Mouse (Mus musculus) olfactory bulb, adult 2 months (tissue): ENCODE measurements around the gene Eloa. TPM values are rescaled to one million over a fixed set of nuclear protein-coding genes. Genes with fewer than 3 reads are reported as not detected.
A peak's percentile ranks its signal among the peaks of the same experiment; 100 is the strongest.
"Not testable (repeated sequence)": the region's sequence is repeated elsewhere in the genome, so short reads cannot be mapped to it uniquely, and the experiment has no call there.

ENCODE experiments used
- H3K27ac ChIP-seq: fragments of 200-500 bp; 2 replicates; pipeline ENCODE4 v1.5.1; 2012; ENCODE audit warnings: low read depth, low read length; ENCODE audit not compliant: insufficient read depth
- H3K4me1 ChIP-seq: fragments of 200-500 bp; 2 replicates; pipeline ENCODE4 v1.6.1; 2012; ENCODE audit warnings: low read length; ENCODE audit not compliant: control insufficient read depth, insufficient read depth
- H3K4me3 ChIP-seq: fragments of 200-500 bp; 2 replicates; pipeline ENCODE4 v1.5.1; 2012; ENCODE audit warnings: mild to moderate bottlenecking, low read depth, low read length, moderate library complexity; ENCODE audit not compliant: insufficient read depth
- CTCF ChIP-seq: fragments of 200-500 bp; IDR thresholded peaks from 2 replicates; pipeline ENCODE4 v1.5.1; 2012; ENCODE audit warnings: low read depth, mild to moderate bottlenecking, low read length, moderate library complexity; ENCODE audit not compliant: insufficient read depth
- POLR2A ChIP-seq: fragments of 200-500 bp; IDR thresholded peaks from 2 replicates; pipeline ENCODE4 v1.6.1; 2012; ENCODE audit warnings: mild to moderate bottlenecking, low read depth, low read length, moderate library complexity; ENCODE audit not compliant: insufficient read depth
- WGBS: fragments of 180-500 bp; shearing (Covaris S2); methylation state at CpG from one replicate; pipeline ENCODE4 v1.1.7; 2018; 5-methylcytosine and 5-hydroxymethylcytosine counted together
- polyA plus RNA-seq: library from polyadenylated mRNA; stranded (reverse); fragments of >200 nt; gene quantifications from 2 replicates; pipeline ENCODE4 v1.2.4, GENCODE M21; 2012; ENCODE audit warnings: low replicate concordance; ENCODE audit not compliant: missing spikeins, insufficient read depth, insufficient read length

The Eloa gene
- polyA plus RNA-seq, 1 experiment: not detected

DNA sequence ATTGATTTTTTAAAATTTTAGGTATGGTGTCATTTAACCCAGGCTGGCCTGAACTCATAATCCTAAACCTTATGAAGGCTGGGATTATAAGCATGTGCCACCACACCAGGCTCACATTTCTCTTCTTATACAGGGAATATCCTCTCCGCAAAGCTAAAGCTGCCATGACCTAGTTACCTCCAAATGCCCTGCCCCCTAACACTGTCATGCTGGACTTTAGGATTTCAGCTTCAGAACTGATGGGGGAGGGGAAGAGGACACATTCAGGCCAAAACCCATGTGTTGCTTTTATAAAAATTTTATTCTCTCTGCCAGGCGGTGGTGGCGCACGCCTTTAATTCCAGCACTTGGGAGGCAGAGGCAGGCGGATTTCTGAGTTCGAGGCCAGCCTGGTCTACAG lies 27.6 kb downstream of the Eloa start:
- TF ChIP-seq CTCF: no peak
- TF ChIP-seq POLR2A: no peak
- no peaks in the 10 kb centered on the region for H3K4me1 ChIP-seq
- H3K4me3 ChIP-seq: no peak overlapping the region
- 97% methylated on average over 6 of the region's 6 CpGs for WGBS
- H3K27ac ChIP-seq: no peak overlapping the region

DNA sequence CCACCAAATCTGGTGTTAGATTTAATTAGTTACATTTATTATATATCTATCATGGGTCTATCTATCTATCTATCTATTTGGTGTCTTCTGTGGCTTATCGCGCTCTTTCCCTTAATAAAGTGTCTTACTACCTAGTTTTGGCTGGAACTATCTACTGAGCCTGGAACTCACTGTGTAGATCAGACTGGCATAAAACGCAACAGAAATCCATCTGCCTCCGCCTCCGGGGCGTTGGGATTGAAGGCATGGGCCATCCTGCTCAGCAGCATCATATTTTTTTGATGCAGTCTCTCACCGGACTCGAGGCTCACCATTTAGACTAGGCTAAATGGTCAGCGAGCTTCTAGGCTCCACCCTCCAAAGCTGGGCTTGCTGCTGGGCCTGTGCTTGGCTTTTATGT lies 33.8 kb downstream of the Eloa start:
- Histone ChIP-seq H3K4me3 (no peak overlapping the region; the same call in 1 of the 2 replicates), H3K4me1 (peaks cover 5% of the 10 kb centered on the region), H3K27ac (no peak overlapping the region)
- 70% methylated on average over 9 of the region's 9 CpGs for WGBS
- TF ChIP-seq CTCF (no peak), POLR2A (no peak)

DNA sequence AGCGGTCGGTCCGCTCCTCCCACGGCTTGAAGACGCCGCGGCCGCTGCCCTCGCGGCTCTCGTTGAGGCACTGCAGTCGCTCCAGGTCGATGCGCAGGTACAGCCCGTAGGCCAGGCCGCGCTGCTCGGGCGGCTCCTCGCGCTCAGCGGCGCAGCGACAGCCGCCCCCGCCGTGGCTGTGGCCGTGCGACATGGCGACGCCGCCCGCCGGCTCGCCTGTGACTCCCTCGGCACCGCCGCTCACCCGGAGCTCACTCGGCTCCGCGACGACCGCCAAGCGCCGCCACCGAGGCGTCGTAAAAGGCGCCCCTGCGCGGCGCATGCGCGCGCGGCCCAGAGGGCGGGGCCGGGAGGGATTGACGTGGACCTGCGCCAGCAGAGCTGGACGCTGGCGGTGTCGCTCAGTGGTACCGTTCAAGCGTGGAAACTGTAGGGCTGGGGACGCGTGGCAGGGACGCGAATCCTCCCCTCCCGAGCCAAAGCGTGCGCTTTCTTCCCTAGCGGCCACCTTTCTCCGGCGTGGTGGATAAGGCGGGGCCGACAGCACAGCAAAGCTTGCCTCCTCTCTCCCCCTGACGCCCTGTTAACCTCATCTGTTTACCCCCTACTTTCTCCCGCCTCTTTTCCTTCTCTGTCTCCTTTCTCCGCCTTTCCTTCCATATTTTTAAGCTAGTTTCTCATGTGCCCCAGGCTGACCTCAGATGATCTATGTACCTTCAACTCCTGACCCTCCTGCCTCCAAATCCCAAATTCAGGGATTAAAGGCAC lies 34.4 kb downstream of the Eloa start, which contains the start of gene Pithd1:
Gene Pithd1 (minus strand): TSS at position 322 of the 768 bp plus-strand sequence.
- peak within 1 kb of the TSS; percentile 87 for H3K4me3 ChIP-seq
- under 1% methylated on average over 80 of the region's 81 CpGs for WGBS
- TF ChIP-seq CTCF (no peak), POLR2A (peak; percentile 95)
- H3K4me1 ChIP-seq: peaks cover 5% of the 10 kb centered on the region
- H3K27ac ChIP-seq: peak within 1 kb of the TSS; percentile 89

DNA sequence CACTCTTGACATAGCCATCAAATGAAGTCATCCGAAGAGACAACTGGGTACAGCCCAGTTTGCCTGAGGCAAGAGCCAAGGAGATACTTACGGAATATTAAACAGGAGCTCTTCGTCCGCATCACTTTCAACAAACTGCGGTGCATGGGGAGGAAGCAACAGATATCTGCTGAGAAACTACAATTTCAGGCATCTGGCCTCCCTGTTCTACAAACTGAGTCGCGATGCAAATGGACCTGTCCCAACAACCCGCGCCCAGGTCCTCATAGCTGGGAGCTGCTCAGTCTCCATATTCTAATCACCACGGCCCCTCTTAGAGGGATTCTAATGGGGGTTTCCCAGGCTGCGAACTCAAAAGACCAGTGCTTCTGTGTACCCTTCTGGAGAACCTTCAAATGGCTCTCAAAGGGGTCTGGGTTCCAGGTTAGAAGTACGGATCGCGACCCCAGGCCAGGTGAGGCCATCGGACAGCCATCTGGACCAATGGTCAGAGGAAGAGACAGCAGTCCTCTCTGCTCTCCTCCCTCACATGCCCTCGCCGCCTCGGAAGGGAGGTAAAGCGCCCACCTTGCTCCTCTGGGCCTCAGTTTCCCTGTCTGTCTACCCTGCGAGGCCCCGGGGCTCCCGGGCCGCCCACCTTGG lies 35.1 kb downstream of the Eloa start:
- Histone ChIP-seq H3K4me1 (peaks cover 5% of the 10 kb centered on the region), H3K27ac (0 out of 2 replicates have a peak overlapping the region, but pooled peaks have one; percentile 29), H3K4me3 (peak overlapping the region; percentile 87)
- no peak for TF ChIP-seq POLR2A
- no peak for TF ChIP-seq CTCF
- WGBS: 4% methylated on average over 23 of the region's 23 CpGs

DNA sequence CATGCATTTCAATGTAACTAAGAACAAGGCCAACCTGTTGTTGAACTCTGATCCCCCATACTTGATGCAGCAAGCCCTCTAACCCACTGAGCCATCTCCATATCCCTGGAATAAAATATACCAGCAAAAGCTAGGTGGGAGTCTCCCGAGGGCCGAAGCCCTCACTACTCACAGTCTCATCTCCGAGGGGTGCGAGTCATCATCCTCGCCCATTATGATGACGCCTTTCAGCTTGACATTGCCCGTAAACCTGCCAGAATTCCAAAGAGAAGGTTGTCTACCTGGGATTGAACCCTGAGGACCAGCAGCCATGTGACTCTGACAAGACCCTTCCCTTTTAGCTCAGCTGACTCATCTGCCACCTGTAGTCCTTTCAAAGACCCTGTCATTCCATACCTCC lies 35.8 kb downstream of the Eloa start:
- no peak overlapping the region for H3K4me3 ChIP-seq
- WGBS: 85% methylated on average over 7 of the region's 7 CpGs
- TF ChIP-seq CTCF (no peak), POLR2A (no peak)
- peaks cover 5% of the 10 kb centered on the region for H3K4me1 ChIP-seq
- no peak overlapping the region for H3K27ac ChIP-seq

DNA sequence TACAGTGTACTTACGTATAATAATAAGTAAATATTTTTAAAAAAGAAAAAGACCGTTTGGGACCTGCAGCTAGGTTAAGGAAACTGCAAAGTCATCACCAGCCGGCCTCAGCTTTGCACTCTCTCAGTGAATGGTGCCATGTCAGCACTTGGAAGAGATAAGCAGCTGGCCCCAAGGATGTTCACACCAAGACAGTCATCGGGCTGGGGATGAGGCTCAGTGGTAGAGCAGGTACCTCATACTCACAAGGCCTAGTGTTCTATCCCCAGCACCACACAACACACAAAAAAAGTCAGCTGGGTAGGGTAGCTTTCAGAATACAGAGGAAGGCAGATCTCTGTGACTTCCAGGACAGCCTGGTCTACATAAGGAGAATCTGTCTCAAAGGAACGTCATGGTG lies 36.4 kb downstream of the Eloa start:
- H3K4me1 ChIP-seq: peaks cover 5% of the 10 kb centered on the region
- no peak overlapping the region for H3K27ac ChIP-seq
- 91% methylated on average over 5 of the region's 5 CpGs for WGBS
- TF ChIP-seq CTCF: no peak
- no peak for TF ChIP-seq POLR2A
- no peak overlapping the region for H3K4me3 ChIP-seq

DNA sequence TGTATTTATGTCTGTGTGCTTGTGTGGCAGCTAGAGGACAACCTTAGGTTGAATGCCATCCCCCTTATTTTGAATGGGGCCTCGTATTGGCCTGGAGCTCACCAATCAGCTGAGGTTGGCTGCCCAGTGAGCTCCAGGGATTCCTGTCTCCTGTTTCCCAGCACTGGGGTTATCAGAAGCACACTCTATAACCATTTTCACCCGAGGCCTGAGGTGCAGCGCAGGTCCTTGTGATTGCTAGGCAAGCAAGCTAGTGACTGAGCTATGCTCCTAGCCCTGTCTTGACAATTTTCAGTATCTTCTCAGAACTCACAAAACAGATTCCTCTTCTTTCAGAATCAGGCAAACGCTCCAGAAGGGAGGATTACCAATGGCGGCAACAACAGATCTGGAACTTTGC lies 37.0 kb downstream of the Eloa start:
- no peak for TF ChIP-seq CTCF
- TF ChIP-seq POLR2A: no peak
- 82% methylated on average over 5 of the region's 5 CpGs for WGBS
- Histone ChIP-seq H3K4me1 (peaks cover 5% of the 10 kb centered on the region), H3K27ac (no peak overlapping the region), H3K4me3 (no peak overlapping the region)

DNA sequence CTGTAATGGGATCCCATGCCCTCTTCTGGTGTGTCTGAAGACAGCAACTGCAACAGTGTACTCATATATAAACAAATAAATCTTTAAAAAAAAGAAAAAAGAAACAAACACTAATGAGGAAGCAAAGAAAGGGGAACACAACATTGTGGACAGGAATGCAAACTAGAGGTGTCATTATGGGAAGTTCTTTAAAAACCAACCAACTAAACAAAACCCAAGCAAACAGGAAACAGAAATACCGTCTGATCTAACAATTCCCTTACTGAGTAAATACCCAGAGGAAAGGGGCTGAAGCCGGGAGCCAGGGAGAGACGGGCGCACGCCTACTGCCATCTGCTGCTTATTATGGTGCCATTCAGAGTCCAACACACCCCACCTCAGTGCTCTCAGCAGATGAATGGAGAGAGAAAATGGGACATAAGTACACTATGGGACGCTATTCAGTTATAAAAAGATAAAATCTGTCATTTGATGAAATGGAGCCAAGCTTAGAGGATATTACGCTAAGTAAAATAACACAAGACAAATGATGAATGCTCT lies 40.0 kb downstream of the Eloa start:
- Histone ChIP-seq H3K27ac (no peak overlapping the region), H3K4me3 (no peak overlapping the region), H3K4me1 (peaks cover 3% of the 10 kb centered on the region)
- 29% methylated on average over 7 of the region's 7 CpGs for WGBS
- no peak for TF ChIP-seq POLR2A
- no peak for TF ChIP-seq CTCF

DNA sequence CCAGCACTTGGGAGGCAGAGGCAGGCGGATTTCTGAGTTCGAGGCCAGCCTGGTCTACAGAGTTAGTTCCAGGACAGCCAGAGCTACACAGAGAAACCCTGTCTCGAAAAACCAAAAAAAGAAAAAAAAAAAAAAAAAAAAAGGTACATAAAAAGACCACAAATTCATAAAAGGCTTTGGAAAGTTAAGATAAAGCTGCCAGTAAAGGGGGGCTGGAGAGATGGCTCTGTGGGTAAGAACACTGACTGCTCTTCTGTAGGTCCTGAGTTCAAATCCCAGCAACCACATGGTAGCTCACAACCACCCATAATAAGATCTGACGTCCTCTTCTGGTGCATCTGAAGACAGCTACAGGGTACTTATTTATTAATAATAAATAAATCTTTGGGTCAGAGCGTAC lies 41.3 kb downstream of the Eloa start:
- H3K4me3 ChIP-seq, H3K27ac ChIP-seq, H3K4me1 ChIP-seq: not testable (repeated sequence)
- 91% methylated on average over 5 of the region's 5 CpGs for WGBS
